Mouse (Mus musculus): ENCODE results near the gene Fbxw8. TPM values are rescaled to one million over a fixed set of nuclear protein-coding genes. Genes with fewer than 3 reads are reported as not detected.

Gene Fbxw8
- polyA plus RNA-seq (2015; fragmentation: Nextera tagmentation; extraction: Ambion mirVana): 20.0 and 20.3 TPM in 2 replicates

DNA sequence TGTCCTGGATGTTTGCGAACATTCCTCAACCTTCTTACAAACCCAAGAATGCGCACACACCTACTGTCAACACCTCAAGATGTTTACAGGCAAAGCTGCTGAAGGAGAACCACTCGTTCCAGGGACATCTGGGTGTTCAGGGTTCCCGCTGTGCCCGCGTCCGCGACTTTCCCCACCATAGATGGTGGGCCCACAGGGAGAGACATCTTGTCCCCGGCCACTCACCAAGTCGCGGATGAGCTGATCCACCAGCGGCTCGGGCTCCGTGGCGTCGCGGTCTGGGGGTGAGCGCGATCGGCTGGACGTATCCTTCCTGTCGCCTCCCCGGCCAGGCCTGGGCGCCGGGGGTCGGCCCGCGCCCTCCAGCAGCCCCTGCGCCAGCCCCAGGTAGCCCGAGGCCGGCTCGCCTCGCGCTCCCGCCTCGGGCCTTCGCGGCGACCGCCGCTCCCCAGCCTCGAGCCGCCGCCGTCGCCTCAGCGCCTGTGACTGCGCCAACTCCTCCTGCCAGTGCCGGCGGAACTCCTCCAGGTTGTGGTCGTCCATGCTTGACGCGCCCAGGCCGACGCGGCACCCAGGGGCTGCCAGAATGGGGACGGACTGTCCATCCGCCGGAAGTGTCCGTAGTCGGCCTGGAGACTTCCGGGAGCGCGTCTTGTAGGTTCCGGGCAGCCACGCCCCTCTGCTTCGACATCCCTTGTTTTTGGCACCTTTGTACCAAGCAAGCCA is at the start of gene Fbxw8:
Fbxw8 (minus strand) TSS at position 626 of the 726 bp plus-strand sequence.

DNA sequence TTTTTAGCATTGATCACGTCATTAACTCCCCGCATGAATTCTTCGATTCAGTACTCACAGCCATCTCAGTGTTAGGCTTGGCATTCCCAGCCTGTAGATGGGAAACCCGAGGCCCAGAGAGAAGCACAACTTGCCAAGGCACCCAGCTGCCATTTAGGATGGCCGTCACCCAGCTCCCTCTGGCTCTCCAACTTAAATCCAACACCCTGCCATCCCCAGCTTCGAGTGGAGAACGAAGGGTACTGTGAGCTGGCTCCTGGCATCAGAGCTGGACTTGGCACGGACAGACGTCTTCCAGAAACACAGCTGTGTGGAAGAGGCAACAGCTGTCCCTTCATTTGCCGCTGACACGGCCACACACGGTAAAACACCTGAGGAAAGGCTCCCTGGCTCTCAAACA is 9.3 kb upstream of the Fbxw8 start, which contains the start of gene Hrk:
Hrk (plus strand) TSS at position 68 of the 400 bp plus-strand sequence.

DNA sequence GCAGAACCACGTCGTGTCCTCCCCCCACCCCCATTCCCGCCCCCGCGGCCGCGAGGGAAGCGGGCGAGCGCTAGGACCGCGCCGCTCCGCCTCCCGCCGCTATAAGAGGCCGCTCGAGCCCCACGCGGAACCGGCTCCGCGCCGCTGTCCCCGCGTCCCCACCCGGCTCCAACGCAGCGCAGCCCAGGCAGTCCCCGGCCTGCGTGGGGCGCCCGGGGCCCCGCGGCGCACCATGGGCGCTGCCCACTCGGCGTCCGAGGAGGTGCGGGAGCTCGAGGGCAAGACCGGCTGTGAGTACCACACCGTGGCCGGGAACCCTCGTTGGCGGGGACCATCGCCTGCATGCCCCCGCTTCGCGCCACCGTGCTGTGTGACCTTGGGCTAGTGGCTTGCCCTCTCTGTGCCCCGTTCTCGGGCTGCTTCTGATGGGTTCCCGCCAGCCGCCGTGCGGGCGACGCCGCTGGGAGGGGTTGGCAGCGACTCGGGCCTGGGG is 127.5 kb downstream of the Fbxw8 start, which contains the start of gene Tesc:
Tesc (plus strand) TSS at position 46 of the 493 bp plus-strand sequence.

Other genes with a start within 250 kb of the Fbxw8 start
- gene Fbxo21, start 178.7 kb downstream of the Fbxw8 start, polyA plus RNA-seq (2015; fragmentation: Nextera tagmentation; extraction: Ambion mirVana): 18.9 and 24.4 TPM in 2 replicates
- 0.92 and 2.4 TPM in 2 replicates for gene Tesc, start 127.7 kb downstream of the Fbxw8 start, polyA plus RNA-seq (2015; fragmentation: Nextera tagmentation; extraction: Ambion mirVana)
- 0.07 and 0.08 TPM in 2 replicates for gene Hrk, start 9.2 kb upstream of the Fbxw8 start, polyA plus RNA-seq (2015; fragmentation: Nextera tagmentation; extraction: Ambion mirVana)
- 0.68 and 0.82 TPM in 2 replicates for gene Rnft2, start 89.7 kb upstream of the Fbxw8 start, polyA plus RNA-seq (2015; fragmentation: Nextera tagmentation; extraction: Ambion mirVana)
- 3.1 and 3.7 TPM in 2 replicates for gene 2410131K14Rik, start 89.8 kb upstream of the Fbxw8 start, polyA plus RNA-seq (2015; fragmentation: Nextera tagmentation; extraction: Ambion mirVana)